Mouse (Mus musculus) cerebellum, postnatal 25 days (tissue): ENCODE measurements at regions not wholly inside any gene's neighbourhood (a gene's known extent, or its start where the extent isn't known, plus 50 kb on each side); places are given as distances from the start of the nearest gene placed in this dataset.

Experiments used
- DNase-seq, 2 experiments: peaks; one replicate each; pipeline ENCODE4 v3.0.0; 2021; ENCODE audit warnings: mixed read lengths in 2 of 2

GRCm38 (mm10) chr6:51362475-51363226 lies 69.8 kb upstream of the Nfe2l3 start:
- DNase-seq: peak; percentile 72 to 86

GRCm38 (mm10) chr6:51364776-51365175 lies 67.7 kb upstream of the Nfe2l3 start:
- no peak for DNase-seq

- DNase-seq: no peak
These were observed 62.7 kb upstream of the Nfe2l3 start for GRCm38 (mm10) chr6:51369771-51370170.

GRCm38 (mm10) chr6:51372357-51372756 lies 60.1 kb upstream of the Nfe2l3 start:
- DNase-seq: no peak

- peak in 1 of 2 experiments; percentile 17 for DNase-seq
These were observed 54.0 kb upstream of the Nfe2l3 start for GRCm38 (mm10) chr6:51378436-51378835.

- no peak for DNase-seq
These were observed 53.4 kb upstream of the Nfe2l3 start for GRCm38 (mm10) chr6:51379074-51379473.

DNA sequence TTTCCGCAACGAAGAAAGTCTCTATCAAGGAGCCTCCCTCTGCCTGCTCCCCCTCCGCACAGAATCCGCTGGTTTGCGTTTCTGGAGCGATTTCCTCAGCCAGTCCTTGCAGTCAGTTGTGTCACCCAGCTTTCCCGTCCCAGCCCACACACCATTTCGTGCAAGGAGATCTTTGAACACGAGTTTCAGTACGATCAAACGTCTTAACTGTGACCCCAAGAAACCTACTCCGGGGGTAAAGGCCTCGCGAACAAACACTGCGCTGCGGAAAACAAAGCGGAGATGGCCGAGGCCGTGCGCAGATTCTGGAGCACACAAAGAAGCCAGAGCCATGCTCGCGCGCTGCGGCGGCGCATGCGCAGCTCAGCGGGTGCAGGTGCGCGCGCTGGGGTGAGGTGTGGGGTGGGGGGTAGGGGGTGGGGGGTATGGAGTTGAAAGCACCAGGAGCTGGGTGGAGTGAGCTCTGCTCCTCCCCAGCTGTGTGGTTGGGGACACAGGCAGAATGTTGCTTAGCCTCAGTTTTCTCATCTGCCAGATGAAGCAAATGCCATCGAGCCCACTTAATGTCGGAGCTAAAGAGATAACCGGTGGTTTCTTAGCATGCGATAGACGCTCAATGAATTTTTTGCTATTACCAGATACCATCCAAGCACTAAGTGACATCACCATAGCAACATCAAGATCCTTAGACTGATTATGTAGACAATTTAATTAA lies 52.8 kb upstream of the Nfe2l3 start:
- peak; percentile 81 to 82 for DNase-seq

GRCm38 (mm10) chr6:51380275-51380575 lies 52.2 kb upstream of the Nfe2l3 start:
- no peak for DNase-seq

- DNase-seq: no peak
These were observed 51.0 kb upstream of the Nfe2l3 start for GRCm38 (mm10) chr6:51381465-51381864.
